Mouse (Mus musculus) megakaryocyte, embryonic 14.5 days (primary cell): ENCODE results near the gene Ttc39b. TPM values are rescaled to one million over a fixed set of nuclear protein-coding genes. Genes with fewer than 3 reads are reported as not detected.

ENCODE experiments used
- H3K27me3 ChIP-seq: replicated peaks from 2 replicates; pipeline ENCODE3; 2012; ENCODE audit warnings: inconsistent platforms
- H3K36me3 ChIP-seq: replicated peaks from 2 replicates; pipeline ENCODE3; 2012; ENCODE audit warnings: low read length, inconsistent platforms, mixed read lengths
- H3K4me1 ChIP-seq: 2 replicates; pipeline ENCODE4 v1.6.1; 2012; ENCODE audit warnings: inconsistent platforms
- H3K4me3 ChIP-seq: replicated peaks from 2 replicates; pipeline ENCODE3; 2012; ENCODE audit warnings: moderate library complexity, mild to moderate bottlenecking, inconsistent platforms
- H3K9me3 ChIP-seq: 2 replicates; pipeline ENCODE4 v1.6.1; 2012; ENCODE audit warnings: inconsistent platforms
- FLI1 ChIP-seq: IDR thresholded peaks from 2 replicates; pipeline ENCODE4 v1.6.1; 2012; ENCODE audit warnings: low read length, inconsistent platforms, mixed read lengths
- GATA1 ChIP-seq: IDR thresholded peaks from 3 replicates; pipeline ENCODE4 v1.6.1; 2012; ENCODE audit warnings: mixed read lengths, low read length, inconsistent platforms, borderline replicate concordance
- polyA plus RNA-seq: library from polyadenylated mRNA; stranded (reverse); fragments of >175 nt; gene quantifications from 2 replicates; pipeline ENCODE4 v1.2.3, GENCODE M21; 2012; ENCODE audit warnings: low replicate concordance; ENCODE audit not compliant: insufficient read depth

Gene Ttc39b
- polyA plus RNA-seq, 1 experiment = 2.4 TPM

DNA sequence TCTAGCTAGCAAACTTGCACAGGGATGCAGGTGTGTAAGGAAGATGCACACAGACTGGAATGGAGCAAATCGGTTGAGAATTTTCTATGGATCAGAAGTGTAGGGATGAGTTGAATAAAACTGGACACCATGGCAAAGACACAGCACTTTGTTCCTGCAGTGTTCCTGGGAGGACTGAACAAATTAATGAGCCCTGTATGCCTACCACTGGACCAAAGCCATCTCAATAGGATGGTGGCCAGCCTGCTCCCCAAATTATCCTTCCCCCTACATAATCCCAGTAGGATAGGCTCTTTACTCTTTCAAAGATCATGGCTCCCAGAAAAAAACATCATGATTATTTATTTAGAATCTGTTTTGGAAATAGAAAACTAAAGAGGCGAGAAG, 117.6 kb downstream of the Ttc39b start:
- Histone ChIP-seq H3K4me3 (no peak overlapping the region), H3K9me3 (no peaks in the 10 kb centered on the region), H3K36me3 (no peaks in the 10 kb centered on the region), H3K4me1 (no peaks in the 10 kb centered on the region), H3K27me3 (peaks cover 11% of the 10 kb centered on the region)
- TF ChIP-seq FLI1 (no peak), GATA1 (no peak)

DNA sequence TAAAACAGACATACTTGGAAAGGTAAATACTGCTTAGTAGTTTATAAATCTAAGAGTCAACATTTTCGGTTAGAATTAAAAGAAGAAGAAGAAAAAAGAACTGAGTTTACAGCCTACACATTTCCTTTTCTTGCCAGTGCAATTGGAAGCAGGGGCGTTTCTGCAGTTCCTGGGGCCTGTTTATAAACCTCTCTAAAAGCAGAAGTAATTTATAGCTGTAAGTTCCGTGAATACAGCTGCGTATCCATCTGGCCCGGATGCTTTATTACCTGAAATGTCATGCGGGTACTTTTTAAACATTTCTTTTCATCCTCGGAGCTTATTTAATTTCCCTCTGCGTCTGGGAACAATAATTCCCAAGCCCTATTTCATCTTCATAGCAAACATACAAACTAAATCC, 124.7 kb downstream of the Ttc39b start:
- no peak overlapping the region for H3K4me3 ChIP-seq
- peaks cover 12% of the 10 kb centered on the region for H3K27me3 ChIP-seq
- H3K36me3 ChIP-seq = no peaks in the 10 kb centered on the region
- TF ChIP-seq GATA1 (no peak), FLI1 (no peak)
- H3K9me3 ChIP-seq = no peaks in the 10 kb centered on the region
- H3K4me1 ChIP-seq = no peaks in the 10 kb centered on the region; the same call in 1 of the 2 replicates

DNA sequence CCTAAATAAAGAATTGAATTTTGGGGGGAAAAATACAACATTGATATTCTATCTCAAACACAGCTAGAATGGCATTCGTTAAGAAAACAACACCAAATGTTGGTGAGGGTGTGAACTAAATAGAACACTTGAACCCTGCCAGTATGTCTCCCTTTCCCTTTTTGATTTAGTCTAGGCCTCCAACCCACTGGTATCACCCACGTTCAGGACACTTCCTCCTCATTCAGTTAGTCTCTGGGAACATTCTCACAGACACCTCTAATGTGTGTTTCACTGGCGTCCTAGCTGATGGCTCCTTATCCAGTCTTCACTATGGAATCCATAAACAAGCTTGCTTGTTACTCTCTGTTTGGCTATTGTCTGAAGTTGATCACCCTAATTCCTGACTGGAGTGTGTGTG, 125.9 kb downstream of the Ttc39b start:
- Histone ChIP-seq H3K27me3 (peaks cover 12% of the 10 kb centered on the region), H3K4me1 (no peaks in the 10 kb centered on the region; the same call in 1 of the 2 replicates), H3K36me3 (no peaks in the 10 kb centered on the region), H3K4me3 (no peak overlapping the region), H3K9me3 (no peaks in the 10 kb centered on the region)
- TF ChIP-seq GATA1 (no peak), FLI1 (no peak)

DNA sequence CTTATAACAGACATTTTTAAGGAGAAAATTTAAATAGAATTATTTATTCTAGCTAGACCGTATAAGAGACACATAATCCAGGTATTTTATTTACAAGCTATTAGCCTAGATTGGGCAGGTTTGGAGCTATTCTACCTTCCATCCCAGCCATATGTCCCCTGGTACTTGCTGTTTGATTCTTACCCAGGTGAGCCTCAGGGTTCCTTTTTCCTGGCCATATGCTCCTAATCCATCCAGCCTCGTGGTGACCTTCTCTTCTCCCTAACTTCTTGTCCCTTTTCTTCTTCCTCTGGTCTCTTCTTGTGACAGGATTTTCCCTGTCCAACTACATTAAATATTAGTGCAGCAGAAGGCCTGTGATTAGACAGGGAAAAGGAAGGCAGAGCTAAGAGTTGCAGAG, 134.3 kb downstream of the Ttc39b start:
- no peaks in the 10 kb centered on the region for H3K4me1 ChIP-seq
- no peak overlapping the region for H3K4me3 ChIP-seq
- H3K36me3 ChIP-seq = no peaks in the 10 kb centered on the region
- H3K9me3 ChIP-seq = no peaks in the 10 kb centered on the region
- peaks cover 4% of the 10 kb centered on the region for H3K27me3 ChIP-seq
- TF ChIP-seq GATA1 (no peak), FLI1 (no peak)

DNA sequence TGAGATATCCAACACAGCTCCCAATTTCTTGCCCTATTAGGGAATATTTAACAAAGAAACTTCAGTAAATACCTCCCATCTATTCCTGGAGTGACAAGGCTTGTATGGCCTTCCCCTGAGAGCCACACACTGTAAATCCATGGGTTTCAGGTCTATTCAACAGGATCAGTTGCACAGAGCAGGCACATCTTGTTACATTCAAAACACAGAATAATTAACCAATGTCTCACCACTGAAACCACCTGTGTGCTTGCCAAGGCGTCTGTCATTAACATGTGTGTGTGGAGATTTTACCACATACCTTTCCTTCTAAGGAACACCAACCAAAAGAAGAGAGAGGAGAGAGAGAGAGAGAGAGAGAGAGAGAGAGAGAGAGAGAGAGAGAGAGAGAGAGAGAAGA, 136.7 kb downstream of the Ttc39b start:
- no peaks in the 10 kb centered on the region for H3K4me1 ChIP-seq
- peaks cover 4% of the 10 kb centered on the region for H3K27me3 ChIP-seq
- no peak overlapping the region for H3K4me3 ChIP-seq
- H3K9me3 ChIP-seq = no peaks in the 10 kb centered on the region
- no peaks in the 10 kb centered on the region for H3K36me3 ChIP-seq
- TF ChIP-seq GATA1 = no peak
- no peak for TF ChIP-seq FLI1

DNA sequence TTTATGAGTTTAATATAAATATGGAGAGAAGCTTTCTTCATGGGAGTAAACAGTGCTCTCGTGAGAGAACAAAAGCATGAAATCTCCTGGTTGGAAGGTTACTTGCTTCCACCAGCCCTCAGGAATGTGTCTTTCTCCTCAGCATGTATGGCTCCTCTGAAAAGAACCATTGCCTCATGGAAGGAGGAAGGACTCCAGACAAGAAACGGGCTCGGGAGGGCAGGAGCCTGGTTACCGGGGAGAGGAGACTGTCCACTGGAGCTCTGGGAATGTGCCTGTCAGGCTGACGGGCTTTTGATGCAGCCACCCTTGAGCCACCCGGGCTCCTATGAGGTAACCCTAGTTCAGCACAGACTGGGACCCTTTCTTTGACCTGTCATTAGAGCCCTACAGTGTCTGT, 137.6 kb downstream of the Ttc39b start:
- Histone ChIP-seq H3K4me1 (no peaks in the 10 kb centered on the region), H3K4me3 (no peak overlapping the region), H3K27me3 (peaks cover 2% of the 10 kb centered on the region), H3K36me3 (no peaks in the 10 kb centered on the region), H3K9me3 (no peaks in the 10 kb centered on the region)
- TF ChIP-seq GATA1 = no peak
- no peak for TF ChIP-seq FLI1

DNA sequence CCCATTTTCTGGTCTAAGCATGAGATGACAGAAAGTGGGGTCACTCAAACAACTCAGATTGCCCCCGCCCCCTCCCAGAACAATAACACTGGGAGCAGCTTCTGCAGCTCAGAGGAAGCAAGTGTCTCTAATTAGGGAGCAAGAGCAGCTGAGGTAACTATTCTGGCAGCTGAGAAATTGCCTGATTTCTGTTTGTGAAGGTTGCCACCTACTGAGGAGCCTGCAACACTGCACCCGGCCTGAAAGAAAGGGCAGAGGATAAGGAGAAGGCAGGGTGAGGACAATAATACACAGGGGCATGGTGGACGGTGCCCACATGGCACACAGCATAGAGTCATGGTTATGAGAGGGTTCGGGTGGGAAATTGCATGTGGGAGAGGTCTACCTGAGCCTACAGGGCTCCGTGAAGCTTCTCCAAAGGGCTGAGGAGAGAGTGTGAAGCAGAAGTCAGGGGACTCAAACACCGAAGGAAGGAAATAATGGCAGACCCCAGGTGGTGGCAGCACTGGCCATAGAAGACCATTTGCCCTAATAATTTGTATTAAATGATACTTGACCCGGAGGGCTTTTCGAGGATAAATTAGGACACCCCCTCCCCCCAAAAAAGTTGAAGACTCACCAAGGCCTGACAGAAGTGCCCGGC, 140.6 kb downstream of the Ttc39b start:
- Histone ChIP-seq H3K27me3 (no peaks in the 10 kb centered on the region), H3K4me3 (no peak overlapping the region), H3K36me3 (no peaks in the 10 kb centered on the region), H3K9me3 (no peaks in the 10 kb centered on the region), H3K4me1 (no peaks in the 10 kb centered on the region)
- TF ChIP-seq GATA1 = no peak
- TF ChIP-seq FLI1 = no peak

DNA sequence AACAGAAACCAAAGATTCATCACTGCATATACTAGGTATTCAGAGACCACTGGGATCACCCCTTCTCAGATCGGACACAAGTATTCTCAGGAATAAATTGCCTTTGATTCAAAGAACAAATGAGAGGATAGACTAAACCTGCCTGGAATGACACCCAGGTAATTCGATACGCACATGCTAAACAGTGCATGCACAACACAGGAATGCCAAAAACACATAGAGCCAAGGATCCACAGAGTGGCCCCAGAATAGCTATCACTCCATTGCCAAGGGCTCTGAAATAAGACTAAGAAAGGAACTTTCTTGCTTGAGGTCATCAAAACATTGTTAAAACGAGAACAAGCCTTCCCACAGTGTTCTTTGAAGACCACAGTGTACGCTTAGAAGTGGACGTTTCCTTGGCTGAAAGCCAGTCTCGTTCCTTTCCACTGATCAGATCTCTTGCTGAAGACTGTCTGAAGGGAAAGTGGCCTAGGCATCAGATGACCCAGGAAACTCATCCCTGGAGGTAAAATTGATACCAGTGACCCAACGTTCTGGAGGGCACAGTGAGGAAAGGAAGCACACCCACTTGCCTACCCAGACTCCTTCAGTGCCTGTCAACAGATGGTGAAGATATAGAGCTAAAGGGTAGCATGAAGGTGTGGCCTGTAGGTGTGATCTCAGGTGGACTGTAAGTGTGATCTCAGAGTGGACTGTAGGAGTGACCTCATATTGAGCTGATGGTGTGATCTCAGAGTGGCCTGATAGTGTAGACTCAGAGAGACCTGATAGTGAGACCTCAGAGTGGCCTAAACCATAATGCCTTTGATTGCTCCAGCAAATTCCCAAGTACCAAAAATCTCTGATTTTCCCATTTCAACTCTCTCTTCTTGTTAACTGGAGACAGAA, 141.6 kb downstream of the Ttc39b start:
- TF ChIP-seq GATA1 (no peak), FLI1 (no peak)
- no peaks in the 10 kb centered on the region for H3K27me3 ChIP-seq
- H3K4me3 ChIP-seq = no peak overlapping the region
- H3K4me1 ChIP-seq = no peaks in the 10 kb centered on the region
- no peaks in the 10 kb centered on the region for H3K36me3 ChIP-seq
- no peaks in the 10 kb centered on the region for H3K9me3 ChIP-seq

DNA sequence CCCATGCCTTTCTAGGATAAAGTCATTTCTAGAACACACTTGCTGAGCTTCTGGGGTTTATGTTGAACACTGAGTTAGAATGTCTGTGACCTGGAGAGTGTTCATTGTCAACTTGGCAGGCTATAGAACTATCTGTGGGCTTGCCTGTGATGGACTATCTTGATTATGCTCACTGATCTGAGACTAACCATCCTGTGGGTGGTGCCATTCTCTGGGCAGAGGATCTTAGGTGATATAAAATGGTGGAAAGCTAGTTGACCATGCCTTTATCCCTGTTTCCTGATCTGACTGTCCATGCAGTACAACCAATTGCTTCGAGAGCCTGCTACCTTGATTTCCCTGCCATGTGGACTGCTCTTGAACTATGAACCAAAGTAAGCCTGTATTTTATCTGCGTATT, 146.6 kb downstream of the Ttc39b start:
- Histone ChIP-seq H3K36me3 (no peaks in the 10 kb centered on the region), H3K9me3 (peaks cover 7% of the 10 kb centered on the region; the same call in 1 of the 2 replicates), H3K4me3 (no peak overlapping the region), H3K4me1 (no peaks in the 10 kb centered on the region), H3K27me3 (no peaks in the 10 kb centered on the region)
- TF ChIP-seq FLI1 (no peak), GATA1 (no peak)

DNA sequence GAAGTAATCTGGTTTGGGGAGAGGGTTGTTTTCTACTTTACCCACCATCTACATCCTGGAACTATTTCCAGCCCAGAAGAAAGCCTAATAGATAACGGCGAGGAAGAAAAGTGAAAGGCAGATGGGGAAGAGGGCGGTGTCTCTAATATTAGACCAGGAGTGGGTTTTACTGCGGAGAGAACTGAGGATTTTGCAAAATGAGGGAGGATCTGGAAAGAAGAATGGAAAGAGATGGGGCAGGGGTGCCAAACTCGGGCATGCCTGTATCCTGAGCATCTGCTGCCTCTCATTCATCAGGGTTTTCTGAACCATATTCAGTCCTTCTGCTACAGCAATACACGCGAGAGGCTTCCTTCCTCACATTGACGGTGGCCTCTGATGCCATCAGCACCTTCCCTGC, 149.1 kb downstream of the Ttc39b start:
- H3K9me3 ChIP-seq = peaks cover 7% of the 10 kb centered on the region; the same call in 1 of the 2 replicates

More for the DNA sequence above, 149.1 kb downstream of the Ttc39b start:
- no peaks in the 10 kb centered on the region for H3K4me1 ChIP-seq
- no peaks in the 10 kb centered on the region for H3K36me3 ChIP-seq
- no peaks in the 10 kb centered on the region for H3K27me3 ChIP-seq
- TF ChIP-seq GATA1 (no peak), FLI1 (no peak)
- no peak overlapping the region for H3K4me3 ChIP-seq
